Mouse (Mus musculus): ENCODE results near the gene Dctn2. TPM values are rescaled to one million over a fixed set of nuclear protein-coding genes. Genes with fewer than 3 reads are reported as not detected.
A peak's percentile ranks its signal among the peaks of the same experiment; 100 is the strongest.
"Not testable (repeated sequence)": the region's sequence is repeated elsewhere in the genome, so short reads cannot be mapped to it uniquely, and the experiment has no call there.

The Dctn2 gene
- polyA plus RNA-seq, 1 experiment from 2014 or later = 65.9 TPM

DNA sequence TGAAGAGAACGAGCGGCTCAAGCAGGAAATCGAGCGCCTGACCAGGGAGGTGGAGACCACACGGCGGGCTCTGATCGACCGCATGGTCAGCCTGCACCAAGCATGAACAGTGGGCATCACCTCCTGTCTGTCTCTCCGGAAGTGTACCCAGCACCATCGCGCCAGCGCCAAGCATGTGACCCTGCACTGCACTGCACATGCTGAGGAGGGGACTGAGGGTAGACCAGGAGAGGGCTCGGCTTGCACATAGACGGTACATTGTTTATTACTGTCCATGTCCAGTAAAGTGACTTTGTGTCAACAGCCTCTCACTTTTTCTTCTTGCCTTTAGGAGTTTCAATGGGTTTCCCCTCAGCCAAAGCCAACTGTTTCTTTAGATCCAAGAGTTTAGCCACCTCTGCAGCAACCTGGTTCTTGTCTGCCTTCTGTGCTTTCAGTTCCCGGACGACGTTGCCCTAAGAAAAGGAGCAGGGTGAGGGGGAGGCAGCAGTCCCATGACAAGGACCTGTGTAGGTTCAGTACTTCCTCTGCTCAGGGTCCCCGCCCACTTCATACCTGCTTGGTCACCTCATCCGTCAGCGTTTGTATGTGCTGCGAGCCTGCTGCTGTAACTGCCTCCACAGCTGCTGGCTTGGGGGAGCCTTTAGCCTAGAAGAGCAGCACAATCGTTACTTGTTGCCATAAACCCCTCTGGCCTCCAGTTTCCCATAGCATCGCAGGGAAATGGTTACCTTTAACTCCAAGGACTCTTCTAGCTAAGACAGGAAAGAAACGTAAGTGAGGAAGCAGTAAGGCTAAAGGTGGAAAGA is 30.0 kb downstream of the Dctn2 start:
- Histone ChIP-seq H3K4me1 (ENCODE audit: control insufficient read depth, low read depth, low read length) (peaks cover 24% of the 10 kb centered on the region), H3K4me3 (ENCODE audit: low read depth, low read length) (no peak overlapping the region), H3K9ac (ENCODE audit: low read depth, low read length) (no peak overlapping the region), H3K27me3 (ENCODE audit: control insufficient read depth, insufficient read depth, low read depth, low read length) (no peaks in the 10 kb centered on the region), H3K27ac (ENCODE audit: low read length) (no peak overlapping the region), H3K36me3 (ENCODE audit: control insufficient read depth, insufficient read depth) (peaks cover 67% of the 10 kb centered on the region), H3K4me2 (ENCODE audit: low read depth, low read length) (no peak overlapping the region), H3K9me3 (replicated peaks; ENCODE audit: control insufficient read depth, low read length) (no peaks in the 10 kb centered on the region)
- no peak for ATAC-seq (ENCODE audit: low read depth)
- WGBS (ENCODE audit: insufficient replicate concordance) = 88% methylated on average over 24 of the region's 24 CpGs

DNA sequence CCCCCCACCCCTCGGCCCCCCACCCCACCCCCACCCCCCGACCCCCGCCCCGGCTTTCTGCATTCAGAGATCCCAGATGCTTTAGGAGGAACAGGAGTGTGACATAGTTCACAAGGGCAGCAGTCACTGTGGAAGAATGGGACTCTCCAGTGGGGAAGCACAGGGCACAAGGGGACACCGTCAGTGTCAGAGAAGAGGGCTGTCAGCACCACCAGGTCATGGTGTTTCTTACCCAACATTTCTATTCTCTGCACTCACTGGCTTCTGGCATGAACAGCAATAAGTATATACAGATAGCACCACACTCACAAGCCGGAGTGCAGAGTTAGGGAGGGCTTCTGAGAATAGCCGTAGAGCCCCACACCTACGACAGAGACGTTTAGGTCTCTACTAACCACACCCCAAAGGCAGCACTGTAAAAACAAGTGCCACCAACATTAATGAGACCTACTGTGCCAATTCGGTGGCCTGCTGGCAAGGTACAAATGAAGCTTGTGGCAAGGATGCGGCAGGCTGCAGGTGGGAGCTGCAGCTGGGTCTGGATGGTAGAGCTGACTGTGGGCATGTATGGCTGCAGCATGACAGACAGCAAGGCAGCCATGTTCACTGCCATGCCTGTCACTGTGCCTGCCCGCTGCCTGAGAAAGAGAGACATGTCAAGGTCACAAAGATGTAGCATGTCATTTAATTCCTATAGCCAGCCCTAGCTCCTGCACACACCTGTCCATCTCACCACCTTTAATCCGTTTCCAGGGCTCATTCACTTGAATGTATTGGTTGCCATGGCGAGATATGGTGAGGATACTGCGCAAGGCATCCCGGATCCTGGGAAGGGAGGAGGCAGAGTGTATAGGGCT is 31.1 kb downstream of the Dctn2 start:
- H3K27ac ChIP-seq (ENCODE audit: low read length) = no peak overlapping the region
- no peak for ATAC-seq (ENCODE audit: low read depth)
- peaks cover 17% of the 10 kb centered on the region for H3K4me1 ChIP-seq (ENCODE audit: control insufficient read depth, low read depth, low read length)
- H3K27me3 ChIP-seq (ENCODE audit: control insufficient read depth, insufficient read depth, low read depth, low read length) = no peaks in the 10 kb centered on the region
- H3K36me3 ChIP-seq (ENCODE audit: control insufficient read depth, insufficient read depth) = peaks cover 77% of the 10 kb centered on the region
- H3K9me3 ChIP-seq (replicated peaks; ENCODE audit: control insufficient read depth, low read length) = no peaks in the 10 kb centered on the region
- no peak overlapping the region for H3K4me3 ChIP-seq (ENCODE audit: low read depth, low read length)
- no peak overlapping the region for H3K4me2 ChIP-seq (ENCODE audit: low read depth, low read length)
- H3K9ac ChIP-seq (ENCODE audit: low read depth, low read length) = no peak overlapping the region
- 88% methylated on average over 16 of the region's 16 CpGs for WGBS (ENCODE audit: insufficient replicate concordance)

DNA sequence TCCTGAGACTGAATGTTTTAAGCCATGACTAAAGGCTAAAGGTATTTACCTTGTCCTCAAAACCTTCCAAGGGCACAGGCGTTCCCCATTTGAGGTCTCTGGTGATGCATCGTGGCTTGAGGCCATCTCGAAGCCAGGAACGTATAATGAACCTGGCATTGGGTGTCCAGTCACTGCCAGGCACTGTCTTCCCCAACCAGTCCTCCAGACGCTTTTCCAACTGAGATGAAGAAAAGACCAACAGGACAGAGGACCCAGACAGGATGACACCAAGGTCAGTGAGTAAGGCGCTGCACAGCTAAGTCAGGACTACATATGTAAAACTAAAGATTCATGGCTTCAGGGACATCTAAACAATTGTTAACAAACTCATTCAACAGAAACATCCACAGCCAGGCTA is 34.2 kb downstream of the Dctn2 start:
- H3K4me1 ChIP-seq (ENCODE audit: control insufficient read depth, low read depth, low read length) = no peaks in the 10 kb centered on the region
- no peaks in the 10 kb centered on the region for H3K9me3 ChIP-seq (replicated peaks; ENCODE audit: control insufficient read depth, low read length)
- 87% methylated on average over 6 of the region's 6 CpGs for WGBS (ENCODE audit: insufficient replicate concordance)
- no peaks in the 10 kb centered on the region for H3K27me3 ChIP-seq (ENCODE audit: control insufficient read depth, insufficient read depth, low read depth, low read length)
- no peak overlapping the region for H3K4me2 ChIP-seq (ENCODE audit: low read depth, low read length)
- H3K27ac ChIP-seq (ENCODE audit: low read length) = no peak overlapping the region
- ATAC-seq (ENCODE audit: low read depth) = no peak
- H3K4me3 ChIP-seq (ENCODE audit: low read depth, low read length) = no peak overlapping the region
- no peak overlapping the region for H3K9ac ChIP-seq (ENCODE audit: low read depth, low read length)
- peaks cover 90% of the 10 kb centered on the region for H3K36me3 ChIP-seq (ENCODE audit: control insufficient read depth, insufficient read depth)

DNA sequence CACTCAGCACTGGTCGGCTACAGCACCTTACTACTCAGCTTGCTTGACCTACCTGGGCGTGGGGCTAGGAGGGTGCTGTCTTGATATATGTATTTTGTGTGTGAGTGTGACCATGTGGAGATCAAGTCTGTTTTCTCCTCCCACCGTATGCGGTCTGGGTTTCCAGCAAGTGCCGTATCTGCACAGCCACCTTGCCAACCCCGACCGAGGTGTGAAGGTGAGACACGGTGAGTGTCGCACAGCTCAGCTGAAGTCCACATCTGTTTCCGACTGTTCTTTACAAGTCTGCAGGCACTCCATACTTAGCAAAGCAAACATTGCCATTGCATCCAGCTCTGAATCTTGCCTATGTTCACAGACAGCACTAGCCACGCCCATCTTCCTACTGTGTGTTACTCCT is 37.0 kb downstream of the Dctn2 start:
- peaks cover 90% of the 10 kb centered on the region for H3K36me3 ChIP-seq (ENCODE audit: control insufficient read depth, insufficient read depth)
- H3K9ac ChIP-seq (ENCODE audit: low read depth, low read length) = no peak overlapping the region

DNA sequence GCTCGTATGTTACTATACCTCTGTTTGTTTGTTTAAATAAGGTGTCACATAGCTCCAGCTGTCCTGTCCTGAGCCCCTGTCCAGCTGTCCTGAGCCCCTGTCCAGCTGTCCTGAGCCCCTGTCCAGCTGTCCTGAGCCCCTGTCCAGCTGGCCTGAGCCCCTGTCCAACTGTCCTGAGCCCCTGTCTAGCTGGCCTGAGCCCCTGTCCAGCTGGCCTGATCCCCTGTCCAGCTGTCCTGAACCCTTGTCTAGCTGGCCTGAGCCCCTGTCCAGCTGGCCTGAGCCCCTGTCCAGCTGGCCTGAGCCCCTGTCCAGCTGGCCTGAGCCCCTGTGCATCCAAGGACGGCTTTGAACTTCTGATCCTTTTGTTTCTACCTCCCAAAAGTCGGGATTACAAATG is 43.0 kb downstream of the Dctn2 start:
- H3K4me1 ChIP-seq (ENCODE audit: control insufficient read depth, low read depth, low read length) = peaks cover 16% of the 10 kb centered on the region
- not testable (repeated sequence) for H3K27ac ChIP-seq (ENCODE audit: low read length); H3K27me3 ChIP-seq (ENCODE audit: control insufficient read depth, insufficient read depth, low read depth, low read length); H3K4me2 ChIP-seq (ENCODE audit: low read depth, low read length); H3K4me3 ChIP-seq (ENCODE audit: low read depth, low read length); ATAC-seq (ENCODE audit: low read depth); H3K9me3 ChIP-seq (replicated peaks; ENCODE audit: control insufficient read depth, low read length); H3K9ac ChIP-seq (ENCODE audit: low read depth, low read length)
- H3K36me3 ChIP-seq (ENCODE audit: control insufficient read depth, insufficient read depth) = peaks cover 48% of the 10 kb centered on the region
- WGBS (ENCODE audit: insufficient replicate concordance) = 74% methylated on average over 3 of the region's 3 CpGs

More for the DNA sequence above, 37.0 kb downstream of the Dctn2 start:
- 84% methylated on average over 11 of the region's 11 CpGs for WGBS (ENCODE audit: insufficient replicate concordance)
- no peak overlapping the region for H3K27ac ChIP-seq (ENCODE audit: low read length)
- H3K9me3 ChIP-seq (replicated peaks; ENCODE audit: control insufficient read depth, low read length) = no peaks in the 10 kb centered on the region
- no peak for ATAC-seq (ENCODE audit: low read depth)
- H3K4me2 ChIP-seq (ENCODE audit: low read depth, low read length) = no peak overlapping the region
- H3K4me1 ChIP-seq (ENCODE audit: control insufficient read depth, low read depth, low read length) = no peaks in the 10 kb centered on the region
- H3K27me3 ChIP-seq (ENCODE audit: control insufficient read depth, insufficient read depth, low read depth, low read length) = no peaks in the 10 kb centered on the region
- no peak overlapping the region for H3K4me3 ChIP-seq (ENCODE audit: low read depth, low read length)

DNA sequence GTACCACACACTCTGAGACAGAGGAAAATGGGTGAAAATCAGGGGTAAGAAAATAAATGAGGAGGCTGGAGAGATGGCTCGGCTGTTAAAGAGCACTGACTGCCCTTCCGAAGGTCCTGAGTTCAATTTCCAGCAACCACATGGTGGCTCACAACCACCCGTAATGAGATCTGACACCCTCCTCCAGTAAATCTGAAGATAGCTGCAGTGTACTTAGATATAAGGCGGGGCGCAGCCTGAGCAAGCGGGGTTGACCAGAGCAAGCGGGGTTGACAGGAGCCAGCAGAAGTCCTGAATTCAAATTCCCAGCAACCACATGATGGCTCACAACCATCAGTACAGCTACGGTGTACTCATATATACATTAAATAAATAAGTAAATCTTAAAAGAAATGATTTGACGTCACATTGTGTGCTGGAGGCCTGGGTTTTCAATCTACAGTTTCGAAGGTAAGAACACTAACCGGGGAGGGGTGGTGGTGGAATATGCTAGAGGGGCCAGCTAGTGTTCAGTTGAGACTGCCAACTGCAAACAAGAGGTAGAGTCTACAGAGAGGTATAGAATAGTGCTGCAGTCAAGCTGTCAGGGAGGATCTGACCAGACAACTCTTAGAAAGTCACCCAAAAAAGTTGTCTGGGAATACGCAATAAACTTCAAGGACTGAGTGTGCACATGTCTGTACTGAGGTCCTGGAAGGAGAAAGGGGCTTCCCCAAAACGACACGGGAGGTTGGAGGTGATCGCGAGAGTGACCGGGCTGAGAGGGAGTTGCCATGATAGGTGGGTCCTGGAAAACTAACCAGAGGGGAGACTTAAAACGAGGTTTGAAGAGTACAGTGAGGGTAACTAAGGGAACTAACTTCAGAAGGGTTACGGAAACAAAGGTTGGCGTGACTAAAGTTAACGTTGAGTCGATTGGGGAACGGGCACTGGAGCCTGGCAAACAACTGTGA is 44.6 kb downstream of the Dctn2 start:
- peaks cover 16% of the 10 kb centered on the region for H3K4me1 ChIP-seq (ENCODE audit: control insufficient read depth, low read depth, low read length)
- no peaks in the 10 kb centered on the region for H3K27me3 ChIP-seq (ENCODE audit: control insufficient read depth, insufficient read depth, low read depth, low read length)
- peak overlapping the region; percentile 94 for H3K27ac ChIP-seq (ENCODE audit: low read length)
- H3K36me3 ChIP-seq (ENCODE audit: control insufficient read depth, insufficient read depth) = peaks cover 32% of the 10 kb centered on the region
- peak overlapping the region; percentile 90 for H3K4me3 ChIP-seq (ENCODE audit: low read depth, low read length)
- peak overlapping the region; percentile 83 for H3K4me2 ChIP-seq (ENCODE audit: low read depth, low read length)
- peak overlapping the region; percentile 96 for H3K9ac ChIP-seq (ENCODE audit: low read depth, low read length)
- ATAC-seq (ENCODE audit: low read depth) = peak; percentile 42
- H3K9me3 ChIP-seq (replicated peaks; ENCODE audit: control insufficient read depth, low read length) = no peaks in the 10 kb centered on the region
- WGBS (ENCODE audit: insufficient replicate concordance) = 17% methylated on average over 23 of the region's 23 CpGs

GRCm38 (mm10) chr10:127311476-127312355 is 45.5 kb downstream of the Dctn2 start, which contains the start of gene Mars:
Gene Mars (minus strand): TSS chr10:127311786.
- WGBS (ENCODE audit: insufficient replicate concordance) = under 1% methylated on average over 65 of the region's 65 CpGs
- peak within 1 kb of the TSS; percentile 90 for H3K4me3 ChIP-seq (ENCODE audit: low read depth, low read length)
- peak; percentile 94 for ATAC-seq (ENCODE audit: low read depth)
- H3K27ac ChIP-seq (ENCODE audit: low read length) = peak within 1 kb of the TSS; percentile 94
- peak within 1 kb of the TSS; percentile 83 for H3K4me2 ChIP-seq (ENCODE audit: low read depth, low read length)
- H3K9me3 ChIP-seq (replicated peaks; ENCODE audit: control insufficient read depth, low read length) = no peaks in the 10 kb centered on the region
- no peaks in the 10 kb centered on the region for H3K27me3 ChIP-seq (ENCODE audit: control insufficient read depth, insufficient read depth, low read depth, low read length)
- H3K36me3 ChIP-seq (ENCODE audit: control insufficient read depth, insufficient read depth) = peaks cover 23% of the 10 kb centered on the region
- peak within 1 kb of the TSS; percentile 96 for H3K9ac ChIP-seq (ENCODE audit: low read depth, low read length)
- peaks cover 16% of the 10 kb centered on the region for H3K4me1 ChIP-seq (ENCODE audit: control insufficient read depth, low read depth, low read length)

- ATAC-seq (ENCODE audit: low read depth) = peak; percentile 46
- Histone ChIP-seq H3K9ac (ENCODE audit: low read depth, low read length) (peak overlapping the region; percentile 96), H3K4me1 (ENCODE audit: control insufficient read depth, low read depth, low read length) (peaks cover 19% of the 10 kb centered on the region), H3K27ac (ENCODE audit: low read length) (peak overlapping the region; percentile 94), H3K4me3 (ENCODE audit: low read depth, low read length) (peak overlapping the region; percentile 90), H3K4me2 (ENCODE audit: low read depth, low read length) (peak overlapping the region; percentile 79), H3K27me3 (ENCODE audit: control insufficient read depth, insufficient read depth, low read depth, low read length) (no peaks in the 10 kb centered on the region), H3K36me3 (ENCODE audit: control insufficient read depth, insufficient read depth) (peaks cover 17% of the 10 kb centered on the region), H3K9me3 (replicated peaks; ENCODE audit: control insufficient read depth, low read length) (no peaks in the 10 kb centered on the region)
- WGBS (ENCODE audit: insufficient replicate concordance) = under 1% methylated on average over 4 of the region's 4 CpGs
Measured at GRCm38 (mm10) chr10:127312356-127312676, 46.1 kb downstream of the Dctn2 start.

Data from liver, embryonic 16.5 days (tissue).